Mouse (Mus musculus) midbrain, embryonic 12.5 days (tissue): ENCODE measurements around the gene Zfp605. TPM values are rescaled to one million over a fixed set of nuclear protein-coding genes. Genes with fewer than 3 reads are reported as not detected.
"Not testable (repeated sequence)": the region's sequence is repeated elsewhere in the genome, so short reads cannot be mapped to it uniquely, and the experiment has no call there.

Source experiments
- ATAC-seq: fragments of 200-750 bp; cut with Nextera tagmentation; 2 replicates; pipeline ENCODE4 v1.8.0; 2017; ENCODE audit warnings: low read depth, moderate TSS enrichment, moderate library complexity; ENCODE audit not compliant: low FRiP score
- H3K27ac ChIP-seq: fragments of 300-500 bp; sonication (generic); replicated peaks from 2 replicates; pipeline ENCODE4 v1.5.1; 2016; ENCODE audit warnings: mild to moderate bottlenecking
- H3K27me3 ChIP-seq: fragments of 300-500 bp; sonication (generic); 2 replicates; pipeline ENCODE4 v1.6.1; 2016; ENCODE audit warnings: mild to moderate bottlenecking
- H3K36me3 ChIP-seq: fragments of 300-500 bp; sonication (generic); 2 replicates; pipeline ENCODE4 v1.6.1; 2016
- H3K4me1 ChIP-seq: fragments of 300-500 bp; sonication (generic); 2 replicates; pipeline ENCODE4 v1.6.1; 2016
- H3K4me2 ChIP-seq: fragments of 300-500 bp; sonication (generic); replicated peaks from 2 replicates; pipeline ENCODE4 v1.6.1; 2016; ENCODE audit warnings: mild to moderate bottlenecking, moderate library complexity
- H3K4me3 ChIP-seq: fragments of 300-500 bp; sonication (generic); 2 replicates; pipeline ENCODE4 v1.5.1; 2016; ENCODE audit warnings: mild to moderate bottlenecking
- H3K9ac ChIP-seq: fragments of 300-500 bp; sonication (generic); replicated peaks from 2 replicates; pipeline ENCODE4 v1.6.1; 2016; ENCODE audit warnings: mild to moderate bottlenecking, moderate library complexity
- H3K9me3 ChIP-seq: fragments of 300-500 bp; sonication (generic); 2 replicates; pipeline ENCODE4 v1.6.1; 2016; ENCODE audit warnings: mild to moderate bottlenecking
- WGBS: fragments of 180-500 bp; shearing (Covaris S2); methylation state at CpG from one replicate; pipeline ENCODE4 v1.1.7; 2016; 5-methylcytosine and 5-hydroxymethylcytosine counted together
- polyA plus RNA-seq: library from polyadenylated mRNA; unstranded; fragments of >200 nt; fragmentation: Nextera tagmentation; extraction: Ambion mirVana; gene quantifications from 2 replicates; pipeline ENCODE4 v1.2.1, GENCODE M21; 2016

Zfp605 gene
- polyA plus RNA-seq: 10.9 and 12.0 TPM in 2 replicates

DNA sequence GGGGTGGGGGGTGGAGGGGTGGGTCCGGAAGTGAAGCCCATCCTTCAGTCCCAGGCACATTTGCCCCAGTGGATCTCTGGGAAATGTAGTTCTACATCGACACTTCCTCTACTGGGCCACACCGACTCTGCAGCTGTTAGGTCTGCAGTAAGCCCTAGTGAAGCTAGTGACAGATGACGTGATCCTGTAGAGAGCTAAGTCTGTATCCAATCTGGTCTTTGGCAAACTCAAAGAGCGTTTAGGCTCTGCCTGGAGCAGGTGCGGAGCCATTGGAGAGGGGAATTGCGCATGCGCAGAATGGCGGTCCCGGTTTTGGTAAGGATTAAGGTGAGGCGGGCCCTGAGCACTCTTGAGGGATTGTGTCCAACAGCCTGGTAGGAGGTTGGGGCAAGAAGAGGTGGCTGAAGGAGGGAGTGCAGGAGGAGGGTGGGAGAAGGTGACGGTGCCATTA is at the start of gene Zfp605:
Zfp605 (plus strand) TSS at position 102 of the 451 bp plus-strand sequence.
- Histone ChIP-seq H3K4me2 (peak within 1 kb of the TSS; percentile 74), H3K27ac (peak within 1 kb of the TSS; percentile 91), H3K9ac (peak within 1 kb of the TSS; percentile 68), H3K9me3 (no peaks in the 10 kb centered on the region), H3K27me3 (no peaks in the 10 kb centered on the region), H3K36me3 (peaks cover 41% of the 10 kb centered on the region), H3K4me3 (peak within 1 kb of the TSS; percentile 68), H3K4me1 (peaks cover 17% of the 10 kb centered on the region)
- WGBS: under 1% methylated on average over 12 of the region's 12 CpGs
- peak; percentile 64 for ATAC-seq

DNA sequence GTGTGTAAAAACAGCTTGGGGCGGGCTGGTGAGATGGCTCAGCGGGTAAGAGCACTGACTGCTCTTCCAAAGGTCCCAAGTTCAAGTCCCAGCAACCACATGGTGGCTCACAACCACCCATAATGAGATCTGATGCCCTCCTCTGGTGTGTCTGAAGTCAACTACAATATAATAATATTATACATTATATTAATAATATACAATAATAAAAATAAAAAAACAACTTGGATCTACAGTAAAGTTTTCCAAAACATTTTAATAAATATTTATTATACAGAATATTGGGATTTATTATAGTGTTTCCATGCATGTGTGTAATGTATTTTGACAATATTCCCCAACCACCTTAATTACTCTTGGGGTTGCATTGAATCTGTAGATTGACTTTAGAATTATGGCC is 37.5 kb upstream of the Zfp605 start, which contains the start of gene Gm17655:
Gm17655 (minus strand) TSS at position 101 of the 400 bp plus-strand sequence.
- H3K9me3 ChIP-seq: peaks cover 37% of the 10 kb centered on the region
- H3K9ac ChIP-seq, H3K4me2 ChIP-seq, H3K27me3 ChIP-seq, H3K36me3 ChIP-seq, H3K4me3 ChIP-seq, H3K27ac ChIP-seq, ATAC-seq, H3K4me1 ChIP-seq: not testable (repeated sequence)
- 100% methylated on average over 1 of the region's 2 CpGs for WGBS

DNA sequence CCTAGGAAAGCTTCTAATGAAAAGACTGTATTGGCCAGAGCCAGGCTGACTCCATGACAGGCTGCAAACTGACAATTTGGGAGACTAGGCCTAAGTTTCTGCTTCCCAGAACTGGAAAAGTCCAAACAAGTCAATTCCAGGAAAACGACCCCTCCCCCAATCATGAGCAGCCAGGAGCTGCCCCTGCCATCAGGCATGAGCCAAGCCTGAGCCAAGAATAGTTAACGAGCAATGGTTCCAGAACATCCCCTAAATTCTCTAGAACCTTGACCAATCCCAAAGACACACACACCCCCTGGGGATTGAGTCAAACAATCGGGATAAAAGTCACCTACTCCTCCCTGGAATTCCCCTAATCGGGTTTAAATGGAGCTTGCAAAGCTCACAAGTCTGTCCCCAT is 26.9 kb upstream of the Zfp605 start:
- Histone ChIP-seq H3K27ac (no peak overlapping the region), H3K36me3 (no peaks in the 10 kb centered on the region), H3K4me1 (no peaks in the 10 kb centered on the region), H3K9ac (no peak overlapping the region), H3K4me2 (no peak overlapping the region), H3K27me3 (no peaks in the 10 kb centered on the region), H3K9me3 (peaks cover 37% of the 10 kb centered on the region), H3K4me3 (no peak overlapping the region)
- no peak for ATAC-seq
- WGBS: 85% methylated on average over 4 of the region's 4 CpGs

DNA sequence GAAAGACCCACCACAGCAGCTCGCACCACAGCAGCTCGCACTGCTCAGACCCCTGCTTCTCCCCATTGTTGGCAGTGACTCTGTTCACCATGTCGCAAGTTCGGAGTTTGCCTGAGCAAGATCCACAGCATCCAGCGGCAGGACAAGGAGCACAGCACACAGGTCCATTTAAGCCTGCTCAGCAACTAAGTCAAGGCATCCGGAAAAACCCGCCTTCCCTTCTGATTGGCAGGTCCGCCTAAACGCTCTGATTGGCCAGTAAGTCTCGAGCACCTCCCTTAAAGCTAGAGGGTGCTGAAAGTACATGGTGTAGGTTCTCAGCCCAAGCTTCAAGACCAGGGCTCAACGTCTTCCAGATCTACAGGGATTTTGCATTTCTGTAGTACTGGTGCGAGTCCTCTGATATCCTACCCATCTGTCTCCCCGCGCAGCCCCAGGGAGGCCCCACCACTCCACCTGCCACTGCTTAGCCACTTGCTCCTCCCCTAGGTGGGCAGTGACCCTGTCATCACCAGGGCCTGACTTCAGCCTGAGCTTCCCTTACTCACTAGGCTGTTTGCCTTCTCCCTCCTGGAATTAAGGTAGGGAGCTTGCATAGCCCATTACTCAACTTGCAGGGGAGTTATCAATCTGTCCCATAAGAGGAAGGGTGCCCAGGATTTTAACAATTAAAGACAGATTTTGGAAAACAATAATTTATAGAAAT is 23.6 kb upstream of the Zfp605 start:
- Histone ChIP-seq H3K4me2 (no peak overlapping the region), H3K4me3 (no peak overlapping the region), H3K36me3 (no peaks in the 10 kb centered on the region), H3K27me3 (no peaks in the 10 kb centered on the region), H3K4me1 (no peaks in the 10 kb centered on the region), H3K9me3 (peaks cover 19% of the 10 kb centered on the region), H3K27ac (no peak overlapping the region), H3K9ac (no peak overlapping the region)
- ATAC-seq: no peak
- WGBS: 38% methylated on average over 14 of the region's 14 CpGs

DNA sequence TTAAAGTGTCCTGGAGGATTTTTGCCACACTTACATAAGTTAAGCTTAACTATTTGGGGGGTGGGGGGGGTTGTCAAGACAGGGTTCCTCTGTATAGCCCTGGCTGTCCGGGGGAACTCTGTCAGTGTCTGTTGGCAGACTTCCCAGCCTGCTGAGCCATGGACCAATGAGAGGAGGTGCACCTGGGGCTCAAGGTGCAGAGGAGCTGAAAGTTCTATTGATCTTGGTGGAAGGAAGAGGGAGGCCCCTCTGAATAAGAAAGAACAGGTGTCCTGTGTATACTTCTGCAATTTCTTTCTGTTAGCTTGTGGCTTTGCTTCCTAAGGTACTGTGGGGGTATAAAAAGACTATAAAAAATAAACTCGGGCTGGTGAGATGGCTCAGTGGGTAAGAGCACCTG is 18.3 kb upstream of the Zfp605 start:
- no peak overlapping the region for H3K27ac ChIP-seq
- H3K4me1 ChIP-seq: peaks cover 4% of the 10 kb centered on the region; the same call in 1 of the 2 replicates
- H3K9me3 ChIP-seq: no peaks in the 10 kb centered on the region
- H3K36me3 ChIP-seq: no peaks in the 10 kb centered on the region
- H3K4me2 ChIP-seq: no peak overlapping the region
- H3K4me3 ChIP-seq: no peak overlapping the region
- no peak for ATAC-seq
- H3K27me3 ChIP-seq: no peaks in the 10 kb centered on the region
- H3K9ac ChIP-seq: no peak overlapping the region
- WGBS: 78% methylated on average over 2 of the region's 2 CpGs

DNA sequence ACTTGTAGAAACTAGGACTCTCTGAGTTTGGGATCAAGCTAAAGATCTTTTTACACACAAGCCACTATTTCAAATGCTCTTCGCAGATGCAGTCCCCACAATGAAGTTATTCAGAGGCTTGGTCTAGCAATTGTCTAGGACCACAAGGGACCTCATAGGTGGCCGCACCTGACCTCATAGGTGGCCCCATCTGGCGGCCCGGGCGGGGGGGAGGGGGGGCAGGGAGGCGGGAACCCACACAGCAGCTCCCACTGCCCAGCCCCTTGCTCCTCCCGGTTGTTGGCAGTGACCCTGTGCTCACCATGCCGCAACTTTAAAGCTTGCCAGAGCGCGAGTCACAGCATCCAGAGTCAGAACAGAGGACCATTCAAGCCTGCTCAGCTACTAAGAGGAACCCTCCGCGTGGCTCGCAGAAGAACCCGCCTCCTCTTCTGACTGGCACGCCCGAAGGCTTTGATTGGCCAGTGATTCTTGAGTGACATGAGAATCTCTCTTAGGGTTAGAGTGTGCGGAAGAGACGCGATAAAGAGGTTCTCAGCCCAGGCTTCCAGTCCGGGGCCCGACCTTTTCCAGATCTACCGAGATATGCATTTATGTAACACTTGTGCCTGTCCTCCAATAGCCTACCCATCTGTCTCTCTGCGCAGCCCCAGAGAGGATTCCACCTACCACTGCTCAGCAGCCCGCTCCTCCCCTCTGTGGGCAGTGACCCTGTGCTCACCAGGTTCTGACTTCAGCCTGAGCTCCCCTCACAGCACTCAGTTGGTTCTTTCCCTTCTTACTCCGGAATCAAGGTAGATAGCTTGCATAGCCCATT is 15.7 kb upstream of the Zfp605 start, which contains the start of gene Gm35315:
Gm35315 (minus strand) TSS at position 391 of the 817 bp plus-strand sequence.
- 2% methylated on average over 25 of the region's 25 CpGs for WGBS
- Histone ChIP-seq H3K27ac (peak within 1 kb of the TSS; percentile 52; the same call in 1 of the 2 replicates), H3K9ac (peak within 1 kb of the TSS; percentile 66), H3K9me3 (no peaks in the 10 kb centered on the region), H3K4me3 (peak within 1 kb of the TSS; percentile 54), H3K27me3 (no peaks in the 10 kb centered on the region), H3K4me1 (peaks cover 6% of the 10 kb centered on the region), H3K4me2 (peak within 1 kb of the TSS; percentile 71), H3K36me3 (no peaks in the 10 kb centered on the region)
- ATAC-seq: peak; percentile 97

DNA sequence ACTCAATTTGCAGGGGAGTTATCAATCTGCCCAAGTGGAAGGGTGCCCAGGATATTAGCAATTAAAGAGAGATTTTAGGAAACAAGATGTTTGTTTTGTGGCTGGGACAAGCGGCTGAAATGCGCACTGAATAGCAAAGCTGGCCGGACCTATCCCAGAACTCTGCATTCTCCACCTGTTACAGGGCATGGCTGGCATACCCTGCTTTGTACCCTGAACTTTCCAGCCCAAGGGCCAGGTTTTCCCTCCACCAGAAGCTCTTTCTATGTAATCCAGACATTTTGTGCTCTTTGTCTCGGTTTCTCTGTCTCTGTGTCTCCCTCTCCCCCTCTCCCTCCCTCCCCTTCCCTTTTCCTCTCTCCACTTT is 15.1 kb upstream of the Zfp605 start:
- ATAC-seq: peak; percentile 25
- Histone ChIP-seq H3K4me1 (peaks cover 6% of the 10 kb centered on the region), H3K27me3 (peaks cover under 1% of the 10 kb centered on the region; the same call in 1 of the 2 replicates), H3K4me3 (peak overlapping the region; percentile 54), H3K4me2 (peak overlapping the region; percentile 71), H3K9ac (peak overlapping the region; percentile 66), H3K9me3 (no peaks in the 10 kb centered on the region), H3K27ac (no peak overlapping the region; the same call in 1 of the 2 replicates), H3K36me3 (no peaks in the 10 kb centered on the region)
- 8% methylated on average over 4 of the region's 4 CpGs for WGBS

DNA sequence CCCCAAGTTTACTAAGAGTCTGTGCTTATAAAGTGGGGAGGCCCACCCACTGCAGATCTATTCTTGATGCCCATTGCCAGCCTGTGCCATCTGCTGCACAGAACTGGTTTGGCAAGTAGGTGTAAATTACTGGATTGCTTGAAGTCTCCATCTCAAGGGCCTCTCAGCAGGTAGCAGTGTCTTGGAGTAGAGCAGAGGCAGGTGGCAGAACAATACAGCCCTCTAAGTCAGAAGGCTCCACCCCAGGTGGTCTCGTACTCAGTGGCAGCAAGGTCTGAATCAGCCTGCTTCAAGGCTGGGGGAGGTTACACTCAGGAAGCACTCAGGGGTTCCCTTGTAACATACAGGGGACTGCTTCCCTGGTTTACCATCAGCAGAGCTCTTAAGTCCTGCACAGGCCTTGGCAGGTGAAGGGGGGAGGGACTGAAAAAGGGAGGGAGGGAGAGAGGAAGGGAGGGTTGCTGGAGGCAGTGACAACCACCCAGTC is 10.9 kb upstream of the Zfp605 start:
- no peak overlapping the region for H3K4me2 ChIP-seq
- no peak overlapping the region for H3K9ac ChIP-seq
- WGBS: 30% methylated on average over 1 of the region's 1 CpGs
- H3K27ac ChIP-seq: no peak overlapping the region
- no peaks in the 10 kb centered on the region for H3K9me3 ChIP-seq
- no peak overlapping the region for H3K4me3 ChIP-seq
- peaks cover 14% of the 10 kb centered on the region for H3K36me3 ChIP-seq
- H3K4me1 ChIP-seq: peaks cover 25% of the 10 kb centered on the region
- H3K27me3 ChIP-seq: peaks cover 27% of the 10 kb centered on the region
- ATAC-seq: no peak

DNA sequence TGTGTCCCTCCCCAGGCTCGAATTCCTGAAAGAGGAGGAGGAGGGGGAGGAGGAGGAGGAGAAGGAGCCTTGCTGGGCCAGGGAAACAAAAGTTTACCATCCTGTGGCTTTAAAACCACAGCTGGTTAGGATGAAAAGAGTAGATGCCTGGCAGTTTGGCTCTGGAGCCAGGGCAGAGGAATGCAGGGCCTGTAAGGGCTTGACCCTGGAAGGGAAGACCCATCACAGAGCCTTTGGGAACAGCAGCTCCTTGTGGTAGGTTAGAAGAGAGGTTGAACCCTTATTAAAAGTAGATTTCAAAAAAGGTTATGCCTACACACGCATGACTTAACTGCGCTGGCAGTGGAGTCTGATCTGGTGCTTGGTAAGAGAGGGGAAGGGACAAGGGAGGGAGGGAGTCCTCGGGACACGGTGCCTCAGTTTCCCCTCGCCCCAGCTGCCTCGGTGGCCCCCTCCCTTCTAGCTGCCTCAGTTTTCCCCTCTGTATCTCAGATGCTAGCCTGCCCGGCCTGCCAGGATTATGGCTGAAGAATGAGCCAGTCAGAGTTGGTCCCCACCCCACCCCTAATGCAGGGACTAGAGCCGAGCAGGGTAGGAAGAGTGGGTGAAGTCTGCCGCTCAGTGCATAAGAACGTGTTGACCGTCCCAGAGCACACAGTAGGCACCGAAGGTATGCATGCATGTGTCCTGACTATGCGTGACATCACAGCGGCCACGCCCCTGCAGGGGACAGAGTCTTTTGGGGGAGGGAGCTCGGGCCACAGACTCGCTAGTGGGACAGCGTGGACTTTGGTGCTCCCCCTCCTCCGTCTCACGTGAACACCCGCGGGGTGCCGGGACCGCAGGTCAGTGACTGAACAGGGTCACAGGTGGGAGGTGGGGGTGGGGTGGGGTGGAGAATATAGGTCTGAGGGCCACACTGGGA is 10.0 kb upstream of the Zfp605 start, which contains the start of gene Plcxd1:
Plcxd1 (plus strand) TSS at position 314 of the 925 bp plus-strand sequence.
- Histone ChIP-seq H3K4me3 (peak within 1 kb of the TSS; percentile 31; the same call in 1 of the 2 replicates), H3K4me2 (peak within 1 kb of the TSS; percentile 60), H3K27ac (no peak within 1 kb of the TSS), H3K9me3 (no peaks in the 10 kb centered on the region), H3K36me3 (peaks cover 22% of the 10 kb centered on the region), H3K9ac (no peak within 1 kb of the TSS), H3K27me3 (peaks cover 27% of the 10 kb centered on the region), H3K4me1 (peaks cover 22% of the 10 kb centered on the region)
- peak; percentile 6; the same call in 1 of the 2 replicates for ATAC-seq
- 6% methylated on average over 25 of the region's 25 CpGs for WGBS

DNA sequence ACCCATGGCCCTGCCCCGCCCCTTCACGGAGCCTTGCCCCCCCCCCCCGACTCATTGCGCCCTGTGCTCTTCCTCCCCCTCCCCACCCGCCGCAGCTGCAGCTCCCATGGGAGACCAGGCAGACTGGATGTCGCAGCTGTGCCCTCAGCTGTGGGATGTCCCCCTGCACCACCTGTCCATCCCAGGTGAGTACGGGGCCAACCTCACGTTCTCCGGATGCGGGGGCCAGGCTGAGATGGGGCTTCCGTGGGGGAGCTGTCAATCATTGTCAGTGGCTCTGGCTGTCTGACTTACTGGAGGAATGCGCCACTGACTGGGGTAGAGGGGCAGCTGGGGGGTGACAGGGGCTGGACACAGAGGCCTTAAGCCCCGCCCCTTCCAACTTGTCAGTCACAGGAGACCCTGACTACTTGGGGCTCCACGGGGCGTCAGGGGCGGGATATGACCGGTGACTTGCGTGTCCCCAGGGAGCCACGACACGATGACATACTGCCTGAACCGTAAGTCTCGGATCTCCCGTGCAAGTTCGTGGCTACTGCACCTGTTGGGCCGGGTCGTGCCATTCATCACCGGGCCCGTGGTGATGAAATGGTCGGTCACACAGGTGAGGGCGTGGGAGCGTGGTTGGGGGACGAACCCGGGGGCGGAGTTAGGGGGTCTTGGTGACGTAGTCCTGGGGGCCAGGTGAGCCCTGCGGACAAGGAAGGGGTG is 8.8 kb upstream of the Zfp605 start:
- 2% methylated on average over 35 of the region's 37 CpGs for WGBS
- H3K9ac ChIP-seq: no peak overlapping the region; the same call in 1 of the 2 replicates
- no peak overlapping the region for H3K27ac ChIP-seq
- H3K4me3 ChIP-seq: peak overlapping the region; percentile 31
- no peaks in the 10 kb centered on the region for H3K9me3 ChIP-seq
- peaks cover 22% of the 10 kb centered on the region for H3K4me1 ChIP-seq
- H3K36me3 ChIP-seq: peaks cover 34% of the 10 kb centered on the region
- H3K27me3 ChIP-seq: peaks cover 27% of the 10 kb centered on the region
- peak; percentile 28 for ATAC-seq
- H3K4me2 ChIP-seq: peak overlapping the region; percentile 60
